Mouse (Mus musculus) embryonic fibroblast, embryonic 13.5 days (primary cell): ENCODE measurements around the gene Skint5.

Source experiments
- CTCF ChIP-seq: IDR thresholded peaks from 2 replicates; pipeline ENCODE4 v1.5.1; 2011; ENCODE audit warnings: mild to moderate bottlenecking, control low read depth, low read length, moderate library complexity, borderline replicate concordance; ENCODE audit not compliant: insufficient read depth
- POLR2A ChIP-seq: IDR thresholded peaks from 2 replicates; pipeline ENCODE4 v1.6.1; 2011; ENCODE audit warnings: low read depth, mild to moderate bottlenecking, control low read depth, low read length, moderate library complexity

DNA sequence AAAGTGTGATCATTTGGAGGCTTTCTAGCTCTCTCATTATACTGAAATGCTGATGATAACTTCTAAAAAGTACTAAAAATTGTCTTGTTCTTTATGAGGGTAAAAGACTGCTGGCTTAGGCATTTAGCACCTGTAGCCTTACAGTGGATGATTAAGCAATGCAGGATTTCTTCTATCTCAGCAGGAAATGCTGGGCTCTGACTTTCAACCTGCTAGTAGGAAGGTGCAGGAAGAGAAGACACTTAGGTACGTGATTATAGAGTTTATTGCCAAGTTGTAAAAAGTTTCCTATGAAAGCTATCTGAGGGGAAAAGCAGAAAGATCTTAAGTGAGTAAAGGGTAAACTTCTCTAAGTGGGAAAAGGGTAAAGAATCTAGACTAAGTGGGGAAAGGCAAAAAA, 235.6 kb downstream of the Skint5 start:
- TF ChIP-seq CTCF (no peak), POLR2A (no peak)
